Mouse (Mus musculus): ENCODE measurements at regions not wholly inside any gene's neighbourhood (a gene's known extent, or its start where the extent isn't known, plus 50 kb on each side); places are given as distances from the start of the nearest gene placed in this dataset.

DNA sequence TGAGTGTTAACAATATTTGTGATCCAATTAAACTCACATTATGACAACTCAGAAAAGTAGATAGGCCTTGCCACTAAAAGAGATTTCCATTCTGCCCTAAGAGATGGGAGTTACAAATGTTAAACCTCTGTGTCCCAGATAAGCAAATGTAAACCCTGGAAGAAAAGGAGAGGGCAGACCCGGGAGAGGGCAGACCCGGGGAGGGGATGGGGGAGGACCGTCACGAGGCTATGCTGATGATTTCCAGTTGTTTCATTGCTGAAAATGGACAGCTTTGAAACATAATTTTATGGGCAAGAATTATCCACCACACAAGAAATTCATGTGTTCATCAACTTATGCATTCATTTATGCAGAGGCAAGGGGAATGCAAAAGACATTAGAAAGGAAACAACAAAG lies 159.7 kb upstream of the Cited2 start:
- in situ Hi-C loops (cut with MboI; ENCODE audit: low pct_unique_long_range_greater_than_20kb in 1 of 2, low sequenced_read_pairs in 2 of 2, unreplicated experiment in 1 of 2) = no loop called here

DNA sequence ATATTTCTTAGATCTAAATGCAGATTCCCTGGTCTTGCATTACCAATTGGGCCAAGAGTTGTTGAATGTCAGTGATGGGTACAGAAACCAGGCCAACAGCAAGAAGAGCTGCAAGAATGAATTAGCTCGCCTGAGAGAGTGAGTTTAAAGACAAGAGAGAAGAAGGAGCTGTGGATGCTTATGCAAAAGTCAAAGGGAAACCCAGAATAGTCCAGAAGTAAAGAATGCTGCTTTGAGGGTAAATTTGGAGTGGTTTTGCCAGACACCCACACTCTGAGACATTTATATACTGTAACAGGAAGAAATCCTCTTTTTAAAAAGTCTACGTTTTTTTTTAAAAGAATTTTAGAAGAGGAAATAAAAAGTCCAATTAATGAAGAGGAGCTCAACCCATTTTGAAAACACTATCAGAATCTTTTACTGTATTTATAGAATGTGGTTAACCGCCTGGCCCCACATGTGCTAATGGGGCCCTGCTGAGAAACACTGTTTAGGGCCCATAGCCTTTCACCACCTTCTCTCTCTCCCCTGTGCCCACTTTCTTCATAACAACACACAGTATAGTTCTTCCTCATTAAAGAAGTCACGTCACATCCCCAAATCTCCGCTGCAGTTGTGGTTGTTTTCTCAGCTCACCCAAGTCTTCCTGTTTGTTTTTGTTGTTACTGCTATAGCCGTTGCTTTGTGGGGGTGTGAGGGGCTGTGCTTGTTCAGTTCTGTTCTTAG lies 158.0 kb upstream of the Cited2 start:
- in situ Hi-C loops (cut with MboI; ENCODE audit: low pct_unique_long_range_greater_than_20kb in 1 of 2, low sequenced_read_pairs in 2 of 2, unreplicated experiment in 1 of 2) = no loop called here

DNA sequence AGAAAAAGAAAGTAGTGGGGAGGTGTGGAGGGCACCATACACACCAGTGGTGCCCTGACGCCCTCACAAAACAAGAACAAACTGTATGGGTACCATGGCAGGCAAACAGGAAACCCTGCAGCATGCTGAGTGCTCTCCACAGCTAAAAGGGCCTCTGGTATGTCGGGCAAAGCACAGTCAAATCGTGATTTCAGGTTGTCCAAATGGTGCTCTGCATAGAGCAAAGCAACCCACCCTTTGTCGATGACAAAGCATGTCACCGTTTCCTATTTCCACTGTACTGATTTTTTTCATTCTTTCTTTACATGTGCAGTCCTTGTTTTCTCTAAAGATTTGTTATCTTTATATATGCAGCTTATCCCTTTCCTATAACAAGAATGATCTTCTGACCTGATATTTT lies 156.0 kb upstream of the Cited2 start:
- in situ Hi-C loops (cut with MboI; ENCODE audit: low pct_unique_long_range_greater_than_20kb in 1 of 2, low sequenced_read_pairs in 2 of 2, unreplicated experiment in 1 of 2) = no loop called here

DNA sequence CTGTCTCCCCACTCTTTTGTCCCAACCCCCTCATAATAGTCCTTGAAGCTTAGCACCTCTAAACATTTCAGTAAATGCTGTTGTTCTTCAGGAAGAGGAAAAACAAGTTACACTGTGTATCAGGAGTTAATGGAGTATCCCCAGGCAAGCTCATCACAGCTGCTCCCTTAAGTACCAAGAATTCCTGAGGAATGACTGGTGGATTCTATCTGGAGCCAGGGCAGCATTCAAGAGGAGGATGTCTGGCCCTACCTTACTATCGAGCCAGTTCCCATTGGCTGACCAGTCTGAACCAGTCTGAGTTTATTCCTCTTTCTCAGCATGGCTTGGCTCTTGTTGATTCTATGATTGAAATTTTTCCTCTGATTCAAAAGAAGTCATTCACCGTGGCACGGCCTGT lies 155.4 kb upstream of the Cited2 start:
- in situ Hi-C loops (cut with MboI; ENCODE audit: low pct_unique_long_range_greater_than_20kb in 1 of 2, low sequenced_read_pairs in 2 of 2, unreplicated experiment in 1 of 2) = no loop called here

DNA sequence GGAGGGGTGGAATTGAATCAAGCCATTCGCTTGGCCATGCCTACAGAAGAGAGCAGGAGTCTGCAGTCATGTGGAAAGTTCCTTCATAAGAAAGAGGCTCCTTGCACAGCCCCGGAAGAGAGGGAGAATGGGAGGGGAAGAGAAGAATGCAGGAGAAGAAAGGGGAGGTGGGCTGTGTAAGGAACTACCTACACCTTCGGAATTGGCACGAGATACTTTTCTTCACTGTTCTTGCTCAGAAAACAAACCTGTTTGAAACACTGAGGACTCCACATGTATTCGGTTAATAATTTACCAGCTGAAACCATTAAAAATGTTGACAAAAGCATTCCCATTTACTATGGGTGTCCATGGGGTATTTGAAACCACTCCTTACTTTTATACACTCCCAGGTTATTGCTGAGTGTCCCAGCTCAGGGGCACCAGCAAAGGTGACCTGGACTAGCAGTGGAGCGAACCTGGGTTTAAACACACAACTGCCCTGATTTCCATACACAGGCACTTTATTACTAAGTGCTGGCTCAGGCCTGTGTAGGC lies 153.4 kb upstream of the Cited2 start:
- in situ Hi-C loops (cut with MboI; ENCODE audit: low pct_unique_long_range_greater_than_20kb in 1 of 2, low sequenced_read_pairs in 2 of 2, unreplicated experiment in 1 of 2) = loop anchor here in 1 of 2 experiments (10.0 kb wide), 1 partner anchor 155 kb away; the partner anchor contains the start of gene Cited2

DNA sequence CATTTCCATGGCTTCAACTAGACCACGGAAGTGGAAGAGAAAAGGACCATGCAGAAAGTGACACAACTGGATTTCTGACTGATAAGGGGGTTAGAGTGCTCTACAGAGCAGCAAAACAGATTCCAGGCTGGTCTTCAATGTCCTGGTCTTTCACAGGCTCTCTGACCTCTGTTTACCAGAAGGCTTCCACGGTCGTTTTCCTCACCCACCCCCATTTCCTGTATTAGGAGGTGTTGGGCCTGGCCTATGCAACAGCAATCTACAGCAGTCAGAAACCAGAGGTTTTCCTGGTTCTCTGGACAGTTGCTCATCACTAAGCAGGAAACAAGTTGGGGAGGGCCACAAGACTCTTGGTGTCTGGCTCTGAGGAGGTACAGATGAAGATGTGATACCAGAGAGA lies 148.1 kb upstream of the Cited2 start:
- in situ Hi-C loops (cut with MboI; ENCODE audit: low pct_unique_long_range_greater_than_20kb in 1 of 2, low sequenced_read_pairs in 2 of 2, unreplicated experiment in 1 of 2) = loop anchor here in 1 of 2 experiments (10.0 kb wide), 1 partner anchor 150 kb away; the partner anchor contains the start of gene Cited2

- in situ Hi-C loops (cut with MboI; ENCODE audit: low pct_unique_long_range_greater_than_20kb in 1 of 2, low sequenced_read_pairs in 2 of 2, unreplicated experiment in 1 of 2) = loop anchor here in 1 of 2 experiments (10.0 kb wide), 1 partner anchor 149 kb away; the partner anchor contains the start of gene Cited2
Observed at GRCm38 (mm10) chr10:17575448-17576332, 147.3 kb upstream of the Cited2 start.

- in situ Hi-C loops (cut with MboI; ENCODE audit: low pct_unique_long_range_greater_than_20kb in 1 of 2, low sequenced_read_pairs in 2 of 2, unreplicated experiment in 1 of 2) = loop anchor here in 1 of 2 experiments (10.0 kb wide), 1 partner anchor 148 kb away; the partner anchor contains the start of gene Cited2
Observed at GRCm38 (mm10) chr10:17576333-17576750, 146.7 kb upstream of the Cited2 start.

DNA sequence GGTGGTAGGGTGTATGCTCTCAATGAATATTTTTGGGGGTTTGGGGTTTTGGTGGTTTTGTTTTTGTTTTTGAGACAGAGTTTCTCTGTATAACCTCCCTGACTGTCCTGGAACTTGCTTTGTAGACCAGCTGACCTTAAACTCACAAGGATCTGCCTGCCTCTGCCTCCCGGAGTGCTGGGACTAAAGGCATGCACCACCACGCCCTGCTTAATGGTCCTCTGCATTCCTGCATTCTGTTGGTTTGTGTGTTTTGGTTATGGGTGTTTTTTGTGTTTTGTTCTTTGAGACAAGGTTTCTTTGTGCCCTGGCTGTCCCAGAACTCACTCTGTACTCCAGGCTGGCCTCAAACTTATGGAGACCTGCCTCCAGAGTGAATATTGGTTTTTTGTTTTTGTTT lies 143.6 kb upstream of the Cited2 start:
- in situ Hi-C loops (cut with MboI; ENCODE audit: low pct_unique_long_range_greater_than_20kb in 1 of 2, low sequenced_read_pairs in 2 of 2, unreplicated experiment in 1 of 2) = loop anchor here in 1 of 2 experiments (10.0 kb wide), 1 partner anchor 145 kb away; the partner anchor contains the start of gene Cited2

DNA sequence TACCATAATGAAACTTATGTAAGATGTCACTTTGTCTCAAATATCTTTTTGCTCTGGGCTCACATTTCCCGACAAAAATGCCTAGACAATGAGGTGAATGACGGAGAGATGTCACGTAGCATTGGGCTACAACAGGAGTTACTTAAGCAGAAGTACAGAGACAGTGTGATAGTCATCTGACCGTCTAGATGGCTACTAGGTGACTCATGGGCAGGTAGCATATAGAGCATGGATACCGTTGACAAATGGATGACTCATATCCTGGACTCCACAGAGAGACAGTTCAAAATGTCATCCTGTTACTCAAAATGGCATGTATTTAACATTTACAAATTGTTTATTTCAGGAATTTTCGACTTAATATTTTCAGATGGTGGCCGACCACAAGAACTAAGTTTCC lies 138.2 kb upstream of the Cited2 start:
- in situ Hi-C loops (cut with MboI; ENCODE audit: low pct_unique_long_range_greater_than_20kb in 1 of 2, low sequenced_read_pairs in 2 of 2, unreplicated experiment in 1 of 2) = no loop called here

DNA sequence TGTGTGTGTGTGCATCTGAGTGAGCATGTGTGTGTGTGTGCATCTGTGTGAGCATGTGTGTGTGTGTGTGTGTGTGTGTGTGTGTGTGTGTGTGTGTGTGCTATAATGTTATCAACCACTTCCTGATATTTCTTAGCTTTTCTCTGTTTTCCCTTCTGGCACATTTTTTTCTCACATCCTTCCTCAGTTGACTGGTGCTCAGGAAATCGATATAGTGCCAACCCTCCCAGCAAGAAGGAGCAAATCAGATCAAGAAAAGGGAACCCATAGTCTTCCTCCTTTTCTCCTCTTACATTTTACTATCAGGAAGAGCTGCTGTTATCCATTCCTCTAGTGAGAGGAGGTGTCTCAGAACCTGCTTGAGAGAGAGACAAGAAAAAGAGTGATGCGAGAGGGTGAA lies 136.1 kb upstream of the Cited2 start:
- in situ Hi-C loops (cut with MboI; ENCODE audit: low pct_unique_long_range_greater_than_20kb in 1 of 2, low sequenced_read_pairs in 2 of 2, unreplicated experiment in 1 of 2) = no loop called here

GRCm38 (mm10) chr10:17589136-17589535 lies 133.9 kb upstream of the Cited2 start:
- in situ Hi-C loops (cut with MboI; ENCODE audit: low pct_unique_long_range_greater_than_20kb in 1 of 2, low sequenced_read_pairs in 2 of 2, unreplicated experiment in 1 of 2) = no loop called here

DNA sequence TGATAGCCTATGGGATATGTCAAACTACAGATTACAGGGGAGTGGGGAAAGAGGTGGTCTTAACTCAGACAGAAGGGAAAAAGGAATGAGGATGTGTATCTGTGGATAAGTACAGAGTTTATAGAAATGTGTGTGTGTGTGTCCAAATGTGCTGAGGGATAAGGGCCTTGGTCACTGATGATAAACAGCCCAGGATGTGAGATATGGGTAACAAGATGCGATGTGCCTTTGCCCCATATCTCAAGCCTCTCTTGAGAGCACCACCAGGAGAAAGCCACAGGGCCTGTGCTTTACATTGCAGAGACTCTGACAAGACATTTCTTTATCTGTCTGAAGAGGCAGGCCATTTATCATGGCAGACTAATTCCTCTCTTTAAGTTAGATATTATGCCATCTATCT lies 132.8 kb upstream of the Cited2 start:
- in situ Hi-C loops (cut with MboI; ENCODE audit: low pct_unique_long_range_greater_than_20kb in 1 of 2, low sequenced_read_pairs in 2 of 2, unreplicated experiment in 1 of 2) = no loop called here

GRCm38 (mm10) chr10:17592387-17592786 lies 130.6 kb upstream of the Cited2 start:
- in situ Hi-C loops (cut with MboI; ENCODE audit: low pct_unique_long_range_greater_than_20kb in 1 of 2, low sequenced_read_pairs in 2 of 2, unreplicated experiment in 1 of 2) = no loop called here

DNA sequence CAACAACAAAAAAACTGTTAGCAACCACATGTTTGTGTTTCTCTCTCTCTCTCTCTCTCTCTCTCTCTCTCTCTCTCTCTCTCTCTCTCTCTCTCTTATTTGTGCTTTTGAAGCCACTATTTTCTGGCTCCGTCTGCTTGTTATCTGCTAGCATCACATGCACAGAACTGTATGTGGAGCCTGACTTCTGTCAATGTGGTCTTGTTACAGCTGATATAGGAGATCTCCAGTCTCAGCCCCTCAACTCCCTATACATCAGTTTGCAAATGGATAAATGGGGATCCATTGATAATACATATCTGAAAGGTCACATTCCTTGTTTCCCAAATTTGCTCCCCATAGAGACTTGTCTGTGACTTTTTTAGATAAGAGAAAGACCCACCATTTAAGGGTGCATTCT lies 126.9 kb upstream of the Cited2 start:
- in situ Hi-C loops (cut with MboI; ENCODE audit: low pct_unique_long_range_greater_than_20kb in 1 of 2, low sequenced_read_pairs in 2 of 2, unreplicated experiment in 1 of 2) = no loop called here

- in situ Hi-C loops (cut with MboI; ENCODE audit: low pct_unique_long_range_greater_than_20kb in 1 of 2, low sequenced_read_pairs in 2 of 2, unreplicated experiment in 1 of 2) = no loop called here
Observed at GRCm38 (mm10) chr10:17596743-17597142, 126.3 kb upstream of the Cited2 start.

GRCm38 (mm10) chr10:17599246-17599645 lies 123.8 kb upstream of the Cited2 start:
- in situ Hi-C loops (cut with MboI; ENCODE audit: low pct_unique_long_range_greater_than_20kb in 1 of 2, low sequenced_read_pairs in 2 of 2, unreplicated experiment in 1 of 2) = no loop called here

- in situ Hi-C loops (cut with MboI; ENCODE audit: low pct_unique_long_range_greater_than_20kb in 1 of 2, low sequenced_read_pairs in 2 of 2, unreplicated experiment in 1 of 2) = no loop called here
Observed at GRCm38 (mm10) chr10:17599831-17600761, 122.9 kb upstream of the Cited2 start.

Data from mouse embryonic stem cell (cell line).